Comparison of ENCODE assay signal across 8 mouse cellular contexts in the genomic region with DNA sequence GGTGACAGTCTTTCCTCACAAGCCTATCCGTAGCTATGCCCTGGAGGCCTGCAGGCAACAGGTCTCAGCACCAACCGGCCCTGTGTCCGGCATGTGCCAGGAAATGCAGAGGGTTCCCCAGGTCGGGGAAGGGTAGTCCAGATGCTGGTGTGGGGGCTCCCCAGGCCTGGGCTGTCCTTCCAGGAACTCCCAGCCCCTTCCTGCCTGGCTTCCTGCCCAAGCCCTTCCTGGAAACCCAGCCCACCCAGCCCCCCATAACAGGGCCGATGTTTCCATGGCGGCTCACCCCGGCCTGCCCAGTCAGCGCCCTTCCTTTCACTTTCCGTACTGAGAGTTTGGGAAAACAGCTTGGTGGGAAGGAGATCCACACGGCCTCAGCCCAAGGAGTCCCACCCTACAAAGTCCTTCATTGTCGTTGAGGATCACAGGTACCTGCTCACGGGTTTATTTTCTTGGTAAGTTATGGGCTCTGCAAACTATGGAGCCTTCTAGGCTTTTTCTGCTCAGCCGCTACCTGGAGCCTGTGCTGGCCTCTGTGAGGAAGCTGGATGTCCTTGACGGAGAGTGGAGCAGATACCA. TPM values are rescaled to one million over a fixed set of nuclear protein-coding genes. Genes with fewer than 3 reads are reported as not detected.
DNase-seq lines count a peak whose midpoint lies in the region; ATAC-seq and TF ChIP-seq lines count a peak whose summit lies in the region.

No protein-coding gene starts in this region.

- H3K4me2 ChIP-seq in stomach, postnatal 0 days (replicated peaks; ENCODE audit: low read depth), result no peak overlapping the region

- intact Hi-C loops in heart, postnatal 25 days (cut with DNase I), result loop anchor here (2.0 kb wide), 1 partner anchor 17 kb away; no protein-coding TSS in a partner anchor

- peak overlapping the region; percentile 26; the same call in 1 of the 2 replicates for H3K9ac ChIP-seq in liver, adult 2 months (ENCODE audit: low read depth, low read length)
- no peak overlapping the region for H3K9ac ChIP-seq in stomach, postnatal 0 days (ENCODE audit: low read length)

- H3K36me3 ChIP-seq in liver, adult 2 months (ENCODE audit: control insufficient read depth, insufficient read depth, low read length), result no peaks in the 10 kb centered on the region
- no peaks in the 10 kb centered on the region for H3K36me3 ChIP-seq in stomach, postnatal 0 days (ENCODE audit: control insufficient read depth, insufficient read depth, low read length)

- no peaks in the 10 kb centered on the region for H3K27me3 ChIP-seq in liver, adult 2 months (ENCODE audit: control insufficient read depth, insufficient read depth, low read length)
- H3K27me3 ChIP-seq in stomach, postnatal 0 days (ENCODE audit: control insufficient read depth, insufficient read depth, low read length), result no peaks in the 10 kb centered on the region

- no peak for TF ChIP-seq CTCF in liver, adult 2 months (IDR thresholded peaks at IDR 0.05; ENCODE audit: low read depth, low read length)
- no peak for TF ChIP-seq CTCF in stomach, postnatal 0 days (IDR thresholded peaks at IDR 0.05; ENCODE audit: low read depth)

- H3K4me3 ChIP-seq in liver, adult 2 months (ENCODE audit: insufficient read depth, low read depth, low read length), result no peak overlapping the region
- no peak overlapping the region for H3K4me3 ChIP-seq in stomach, postnatal 0 days (ENCODE audit: low read depth, low read length)

- H3K4me1 ChIP-seq in liver, adult 2 months (ENCODE audit: control insufficient read depth, insufficient read depth, low read length), result no peaks in the 10 kb centered on the region
- H3K4me1 ChIP-seq in stomach, postnatal 0 days (replicated peaks; ENCODE audit: control insufficient read depth, insufficient read depth), result no peaks in the 10 kb centered on the region

- 73% methylated on average over 14 of the region's 14 CpGs for WGBS in liver, adult 2 months
- WGBS in stomach, postnatal 0 days, result 74% methylated on average over 14 of the region's 14 CpGs

- TF ChIP-seq POLR2A in liver, adult 2 months (IDR thresholded peaks at IDR 0.05; ENCODE audit: extremely low read depth, insufficient read depth, low read length), result no peak

- DNase-seq in ovary, postnatal 36 days (ENCODE audit: low spot score), result peak; percentile 23
- no peak for DNase-seq in ovary, adult 18-20 months (ENCODE audit: low spot score)
- DNase-seq in heart, postnatal 25 days (ENCODE audit: low spot score), result peak; percentile 59
- DNase-seq in liver, adult 2 months (ENCODE audit: extremely low read depth, low read depth, low spot score), result no peak
- DNase-seq in stomach, postnatal 0 days (ENCODE audit: low spot score), result no peak
- no peak for DNase-seq in cerebellum, adult 9-10 months
- no peak for DNase-seq in urinary bladder, postnatal 14 days (ENCODE audit: low spot score)
- no peak for DNase-seq in MN1 (ENCODE audit: low spot score)

- H3K79me2 ChIP-seq in liver, adult 2 months (ENCODE audit: control insufficient read depth, insufficient read depth, low read length), result no peaks in the 10 kb centered on the region

- no peaks in the 10 kb centered on the region for H3K9me3 ChIP-seq in stomach, postnatal 0 days (ENCODE audit: control insufficient read depth, low read length)

- H3K27ac ChIP-seq in liver, adult 2 months (replicated peaks; ENCODE audit: insufficient read depth, low read depth, low read length), result peak overlapping the region; percentile 68
- no peak overlapping the region for H3K27ac ChIP-seq in stomach, postnatal 0 days (replicated peaks)

- peak; percentile 48; the same call in 1 of the 2 replicates for ATAC-seq in stomach, postnatal 0 days (ENCODE audit: low FRiP score, low TSS enrichment)

- TF ChIP-seq EP300 in stomach, postnatal 0 days (optimal IDR thresholded peaks at IDR 0.05), result no peak

RNA-seq across cellular contexts. Expression of gene Gata2, which starts 41.5 kb away (rescaled TPM):
- 10 to 100 TPM; 17.0 to 19.8 TPM for total RNA-seq in heart, postnatal 25 days (2021)
- 0.09 and 0.27 TPM in 2 replicates for total RNA-seq in liver, adult 2 months (2014; rRNA removed)
- polyA plus RNA-seq in liver, adult 2 months (2012; rRNA removed), result 1.3 and 1.7 TPM in 2 replicates
- polyA plus RNA-seq in stomach, postnatal 0 days (2015; fragmentation: Nextera tagmentation; extraction: Ambion mirVana), result 3.3 and 3.4 TPM in 2 replicates

Comparison
In these comparisons a context has a peak if more than half of its experiments do, and no peak if none do; other contexts are left out.
1. DNase-seq: peak in ovary, postnatal 36 days (single experiment) and heart, postnatal 25 days (single experiment); none in ovary, adult 18-20 months (single experiment), liver, adult 2 months (single experiment), stomach, postnatal 0 days (single experiment), cerebellum, adult 9-10 months (single experiment), urinary bladder, postnatal 14 days (single experiment) and MN1 (single experiment).
2. RNA of gene Gata2, which starts 41.5 kb away (total RNA-seq): 17.0 to 19.8 TPM in heart, postnatal 25 days; 0.09 to 0.27 TPM in liver, adult 2 months; every median in the first group is over 10 times any median in the second.